Mouse (Mus musculus): Measurements from ENCODE around the gene Cep350. TPM values are rescaled to one million over a fixed set of nuclear protein-coding genes. Genes with fewer than 3 reads are reported as not detected.

Gene Cep350
- polyA plus RNA-seq, 1 experiment from 2014 or later, result 11.1 TPM

DNA sequence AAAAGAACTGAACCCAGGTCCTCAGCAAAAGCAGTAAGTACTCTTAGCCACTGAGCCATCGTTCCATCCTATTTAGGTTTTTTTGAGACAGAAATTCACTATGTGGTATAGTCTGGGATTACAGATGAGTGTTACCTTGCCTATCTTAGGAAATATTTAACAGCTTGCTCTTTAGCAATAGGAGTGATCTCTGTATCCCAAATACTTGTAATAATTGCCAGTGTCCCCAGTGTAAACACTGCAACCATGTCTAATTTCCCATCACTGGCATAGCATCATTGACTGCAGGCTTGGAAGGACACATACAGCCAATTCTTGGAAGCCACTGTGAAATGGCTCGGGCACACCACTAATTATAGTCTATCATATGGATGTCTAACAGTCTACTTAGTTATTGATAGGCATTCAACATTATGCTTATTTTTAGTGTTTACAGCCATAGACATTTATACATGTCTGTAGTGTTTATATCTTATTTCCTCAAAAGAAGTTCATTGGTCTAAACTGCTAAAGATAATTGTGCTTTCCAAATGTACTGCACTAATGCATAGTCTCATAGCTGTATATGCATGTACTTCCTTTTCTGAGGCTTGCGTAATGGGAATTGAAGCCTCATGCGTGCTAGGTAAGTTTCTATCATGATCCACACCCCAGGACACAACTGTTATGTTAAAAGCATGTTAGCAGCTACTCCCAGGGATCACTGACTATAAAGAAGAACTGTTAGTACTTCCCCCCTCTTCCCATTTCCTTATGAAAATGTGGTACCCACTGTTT, 146.9 kb downstream of the Cep350 start:
- H3K9me3 ChIP-seq, result no peaks in the 10 kb centered on the region
- H3K4me2 ChIP-seq, result no peak overlapping the region
- no peak overlapping the region for H3K9ac ChIP-seq
- H3K4me3 ChIP-seq, result no peak overlapping the region
- no peaks in the 10 kb centered on the region for H3K4me1 ChIP-seq (replicated peaks)
- ATAC-seq (ENCODE audit: low read depth), result no peak
- 89% methylated on average over 4 of the region's 4 CpGs for WGBS
- no peak overlapping the region for H3K27ac ChIP-seq (replicated peaks)
- H3K27me3 ChIP-seq, result no peaks in the 10 kb centered on the region
- H3K36me3 ChIP-seq, result no peaks in the 10 kb centered on the region

DNA sequence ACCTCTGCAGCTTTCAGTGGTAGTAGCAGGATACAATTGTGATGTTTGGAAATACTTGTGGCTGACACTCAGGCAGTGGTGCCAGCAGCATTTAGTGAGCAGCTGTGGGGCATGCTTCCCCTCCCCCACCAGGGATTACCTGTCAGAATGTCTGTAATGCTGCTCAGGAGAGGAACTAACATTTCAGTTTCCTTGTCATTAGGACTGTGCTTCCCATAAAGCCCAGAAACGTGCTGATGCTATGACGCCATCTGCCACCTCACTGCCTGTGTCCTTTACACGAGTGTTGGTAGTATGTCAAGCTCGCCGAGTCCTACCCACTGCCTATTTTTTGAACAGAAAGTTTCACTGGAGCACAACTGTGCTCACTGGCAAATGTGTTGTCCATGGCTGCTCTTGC, 152.4 kb downstream of the Cep350 start:
- Histone ChIP-seq H3K4me2 (no peak overlapping the region), H3K4me1 (replicated peaks) (no peaks in the 10 kb centered on the region), H3K9ac (no peak overlapping the region), H3K36me3 (no peaks in the 10 kb centered on the region), H3K27ac (replicated peaks) (no peak overlapping the region), H3K4me3 (no peak overlapping the region), H3K27me3 (no peaks in the 10 kb centered on the region), H3K9me3 (no peaks in the 10 kb centered on the region)
- ATAC-seq (ENCODE audit: low read depth), result no peak
- WGBS, result 86% methylated on average over 5 of the region's 5 CpGs

DNA sequence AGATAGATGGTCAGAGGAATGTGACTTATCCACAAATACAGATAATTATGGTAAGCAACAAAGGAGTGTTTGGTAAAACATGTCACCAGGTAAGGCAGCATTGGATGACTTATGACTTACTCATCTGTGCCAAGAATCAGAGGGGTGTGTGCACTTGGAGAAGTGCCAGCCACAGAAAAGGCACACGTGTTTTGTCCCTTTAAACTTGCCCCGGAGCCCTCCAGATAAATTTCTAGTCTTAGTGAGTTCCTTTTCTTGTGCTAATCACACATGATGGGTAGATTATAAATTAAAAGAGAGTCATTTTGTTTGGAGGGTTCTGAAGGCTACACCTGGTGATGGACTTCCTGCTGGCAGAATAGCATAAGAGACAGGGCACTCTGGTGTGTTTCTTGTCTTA, 156.9 kb downstream of the Cep350 start:
- Histone ChIP-seq H3K4me1 (replicated peaks) (peaks cover 13% of the 10 kb centered on the region), H3K36me3 (no peaks in the 10 kb centered on the region), H3K9ac (no peak overlapping the region), H3K4me2 (no peak overlapping the region), H3K27me3 (peaks cover 7% of the 10 kb centered on the region; the same call in 1 of the 2 replicates), H3K27ac (replicated peaks) (no peak overlapping the region), H3K9me3 (no peaks in the 10 kb centered on the region), H3K4me3 (no peak overlapping the region)
- ATAC-seq (ENCODE audit: low read depth), result no peak
- 33% methylated on average over 2 of the region's 2 CpGs for WGBS

DNA sequence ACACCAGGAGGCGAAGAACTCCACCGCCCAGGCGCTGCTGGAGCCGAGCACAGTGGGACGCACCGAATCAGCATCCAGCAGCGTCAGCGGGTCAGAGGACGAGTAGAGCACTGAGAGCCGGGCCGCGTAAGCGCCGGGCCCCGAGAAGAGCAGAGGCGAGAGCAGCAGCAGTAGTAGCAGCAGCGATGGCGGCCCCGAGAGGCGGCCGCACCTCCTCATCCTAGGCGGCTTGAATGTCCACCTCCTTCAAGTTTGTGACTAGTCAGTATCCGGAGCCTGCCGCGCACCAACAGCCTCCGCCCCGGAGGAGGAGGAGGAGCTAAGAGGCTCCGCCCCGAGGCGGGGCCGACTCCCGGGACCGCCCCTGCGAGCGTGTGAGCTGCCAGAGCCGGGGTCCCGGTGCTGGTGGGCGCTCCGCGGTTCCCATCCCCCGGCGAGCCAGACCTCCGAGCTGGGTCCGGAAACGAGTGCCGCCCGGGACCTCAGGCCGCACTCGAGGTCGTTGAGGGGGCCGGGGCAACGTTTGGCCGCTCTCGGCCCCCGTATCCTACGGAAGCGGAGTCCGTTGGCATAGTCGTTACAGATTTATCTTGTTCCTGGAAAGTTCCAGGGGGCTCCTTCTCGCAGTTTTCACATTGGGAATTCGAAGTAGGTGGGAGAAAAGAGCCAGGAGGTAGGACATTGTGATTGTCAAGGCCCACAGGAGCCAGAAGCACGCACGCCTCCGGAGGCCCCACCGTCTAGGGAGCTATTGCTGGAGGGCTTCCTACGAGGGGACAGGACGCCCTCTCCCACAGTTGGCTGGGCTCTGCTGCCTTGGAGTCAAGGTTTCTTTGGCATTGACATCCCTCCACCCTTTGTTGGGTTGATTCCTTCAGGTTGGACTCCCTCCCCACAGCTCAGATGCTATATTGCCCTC, 160.2 kb downstream of the Cep350 start, which contains the start of gene Qsox1:
Gene Qsox1 (minus strand): TSS at position 309 of the 919 bp plus-strand sequence.
- under 1% methylated on average over 67 of the region's 67 CpGs for WGBS

DNA sequence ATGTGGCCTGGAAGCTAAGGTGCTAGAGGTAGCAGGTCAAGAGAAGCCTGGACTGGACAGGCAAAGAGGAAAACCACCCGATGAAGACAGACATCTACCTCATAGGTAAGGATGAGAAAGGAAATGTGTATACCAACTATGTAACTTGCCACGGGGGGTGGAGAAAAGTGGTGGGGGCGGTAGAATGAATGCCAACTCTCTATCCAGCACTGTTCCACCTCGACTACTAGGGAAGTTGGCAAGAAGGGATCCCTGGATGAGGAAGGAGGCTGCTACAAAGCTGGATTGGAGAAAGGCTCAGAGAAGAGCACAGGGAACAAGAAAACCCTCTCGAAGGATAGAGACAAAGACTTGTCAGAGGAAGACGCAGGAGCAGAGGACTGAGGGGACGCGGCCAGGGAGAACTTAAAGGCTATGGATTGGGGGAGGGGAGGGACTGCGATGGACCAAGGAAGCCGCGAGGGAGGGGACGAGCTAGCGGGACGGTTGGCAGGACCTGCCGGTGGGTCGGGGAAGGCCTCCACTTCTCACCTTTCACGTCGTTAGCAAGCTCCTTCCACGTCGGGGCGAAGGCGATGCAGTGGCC, 161.0 kb downstream of the Cep350 start:
- no peaks in the 10 kb centered on the region for H3K9me3 ChIP-seq
- WGBS, result 4% methylated on average over 22 of the region's 22 CpGs
- peaks cover 29% of the 10 kb centered on the region for H3K4me1 ChIP-seq (replicated peaks)
- no peaks in the 10 kb centered on the region for H3K36me3 ChIP-seq
- peak overlapping the region; percentile 65 for H3K27ac ChIP-seq (replicated peaks)
- peaks cover 7% of the 10 kb centered on the region; the same call in 1 of the 2 replicates for H3K27me3 ChIP-seq
- H3K4me2 ChIP-seq, result peak overlapping the region; percentile 72
- H3K4me3 ChIP-seq, result peak overlapping the region; percentile 80
- peak overlapping the region; percentile 78 for H3K9ac ChIP-seq
- peak; percentile 2; the same call in 1 of the 2 replicates for ATAC-seq (ENCODE audit: low read depth)

More for the DNA sequence above, 160.2 kb downstream of the Cep350 start, which contains the start of gene Qsox1:
- Histone ChIP-seq H3K27ac (replicated peaks) (peak within 1 kb of the TSS; percentile 65), H3K27me3 (peaks cover 7% of the 10 kb centered on the region; the same call in 1 of the 2 replicates), H3K4me1 (replicated peaks) (peaks cover 29% of the 10 kb centered on the region), H3K9ac (peak within 1 kb of the TSS; percentile 78), H3K4me3 (peak within 1 kb of the TSS; percentile 80), H3K9me3 (no peaks in the 10 kb centered on the region), H3K4me2 (peak within 1 kb of the TSS; percentile 72), H3K36me3 (no peaks in the 10 kb centered on the region)
- ATAC-seq (ENCODE audit: low read depth), result peak; percentile 94

DNA sequence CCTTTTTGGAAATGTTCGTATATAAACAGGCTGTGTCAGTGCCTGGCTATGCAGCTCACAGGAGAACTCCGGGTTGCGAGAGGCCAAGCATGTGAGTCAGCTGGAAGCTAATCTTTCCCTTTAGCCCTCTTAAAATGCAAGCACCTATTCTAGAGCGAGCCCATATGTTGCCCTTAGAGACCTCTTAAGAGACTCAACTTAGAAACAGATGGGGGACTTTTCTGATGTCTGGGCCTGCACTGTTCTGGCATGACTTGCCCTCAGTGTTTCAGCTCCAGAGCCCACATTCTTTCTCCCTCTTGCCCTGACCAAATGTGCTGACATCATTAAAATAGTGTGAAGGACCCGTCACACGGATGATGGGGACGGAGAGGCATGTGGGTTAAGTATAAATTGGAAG, 162.4 kb downstream of the Cep350 start:
- no peak for ATAC-seq (ENCODE audit: low read depth)
- Histone ChIP-seq H3K9me3 (no peaks in the 10 kb centered on the region), H3K9ac (no peak overlapping the region), H3K36me3 (no peaks in the 10 kb centered on the region), H3K27ac (replicated peaks) (no peak overlapping the region), H3K4me1 (replicated peaks) (peaks cover 29% of the 10 kb centered on the region), H3K4me3 (no peak overlapping the region), H3K27me3 (peaks cover 7% of the 10 kb centered on the region; the same call in 1 of the 2 replicates), H3K4me2 (no peak overlapping the region; the same call in 1 of the 2 replicates)
- 49% methylated on average over 7 of the region's 7 CpGs for WGBS

DNA sequence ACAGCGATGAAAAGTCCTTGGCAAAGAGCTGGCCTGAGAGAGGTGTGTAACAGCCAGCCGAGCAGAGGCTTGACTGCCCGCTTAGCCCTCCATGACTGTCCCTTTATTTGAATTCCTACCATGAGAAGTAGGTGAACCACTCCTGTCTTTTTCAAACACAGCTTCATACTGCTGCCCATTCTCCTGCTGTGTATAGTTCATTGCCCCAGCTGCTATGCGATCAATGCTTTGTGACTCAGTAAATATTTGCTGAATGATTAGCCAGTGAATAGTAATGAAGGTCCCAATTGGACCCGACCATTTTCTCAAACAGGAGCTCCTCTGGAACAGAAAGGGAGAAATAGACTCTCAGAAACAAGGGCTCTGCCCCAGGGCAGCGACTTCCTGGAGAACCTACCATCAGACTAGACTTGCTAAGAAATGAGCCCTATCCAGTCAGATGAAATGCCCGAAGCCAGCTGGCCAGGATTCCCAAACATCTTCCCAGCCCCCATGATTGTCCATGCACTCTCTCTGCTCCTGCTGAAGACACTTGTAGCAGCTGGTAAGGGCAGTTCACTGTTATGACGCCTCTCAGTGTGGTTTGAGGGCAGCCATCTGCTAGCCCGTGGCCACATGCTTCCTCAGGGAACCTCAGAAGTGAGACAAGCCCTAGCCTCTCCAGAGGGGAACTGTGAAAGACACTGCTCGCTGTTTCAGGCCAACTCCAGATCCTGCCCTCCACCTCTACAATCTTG, 163.2 kb downstream of the Cep350 start:
- ATAC-seq (ENCODE audit: low read depth), result no peak
- H3K4me2 ChIP-seq, result peak overlapping the region; percentile 9; the same call in 1 of the 2 replicates
- no peaks in the 10 kb centered on the region for H3K9me3 ChIP-seq
- peaks cover 29% of the 10 kb centered on the region for H3K4me1 ChIP-seq (replicated peaks)
- no peak overlapping the region for H3K27ac ChIP-seq (replicated peaks)
- H3K27me3 ChIP-seq, result peaks cover 7% of the 10 kb centered on the region; the same call in 1 of the 2 replicates
- no peaks in the 10 kb centered on the region for H3K36me3 ChIP-seq
- H3K9ac ChIP-seq, result no peak overlapping the region
- no peak overlapping the region for H3K4me3 ChIP-seq
- WGBS, result 63% methylated on average over 10 of the region's 10 CpGs

DNA sequence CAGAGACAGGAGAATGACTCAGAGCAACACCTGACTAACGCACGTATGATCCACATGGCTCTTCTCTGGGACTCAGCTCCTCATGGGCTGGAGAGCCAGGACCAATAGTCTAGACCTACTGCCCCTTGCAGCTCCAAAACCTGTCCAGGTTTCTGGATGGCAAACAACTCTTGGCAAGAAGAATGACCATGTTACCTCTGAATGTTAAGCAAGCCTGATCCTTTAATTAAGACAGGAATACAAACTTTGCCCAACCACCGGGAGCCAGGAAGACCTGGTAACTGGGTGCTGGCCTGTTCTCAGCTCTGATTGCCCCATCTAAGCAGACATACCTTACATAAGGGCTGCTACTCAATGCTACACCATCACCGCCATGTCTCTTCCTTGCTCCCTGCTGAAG, 164.8 kb downstream of the Cep350 start:
- no peak overlapping the region for H3K4me2 ChIP-seq
- peaks cover 4% of the 10 kb centered on the region for H3K36me3 ChIP-seq
- no peak overlapping the region for H3K9ac ChIP-seq
- peaks cover 28% of the 10 kb centered on the region for H3K4me1 ChIP-seq (replicated peaks)
- WGBS, result 95% methylated on average over 4 of the region's 4 CpGs
- 0 out of 2 replicates have a peak, but pooled peaks cover 3% of the 10 kb centered on the region for H3K27me3 ChIP-seq
- H3K27ac ChIP-seq (replicated peaks), result no peak overlapping the region
- H3K9me3 ChIP-seq, result no peaks in the 10 kb centered on the region
- no peak overlapping the region for H3K4me3 ChIP-seq
- ATAC-seq (ENCODE audit: low read depth), result no peak

DNA sequence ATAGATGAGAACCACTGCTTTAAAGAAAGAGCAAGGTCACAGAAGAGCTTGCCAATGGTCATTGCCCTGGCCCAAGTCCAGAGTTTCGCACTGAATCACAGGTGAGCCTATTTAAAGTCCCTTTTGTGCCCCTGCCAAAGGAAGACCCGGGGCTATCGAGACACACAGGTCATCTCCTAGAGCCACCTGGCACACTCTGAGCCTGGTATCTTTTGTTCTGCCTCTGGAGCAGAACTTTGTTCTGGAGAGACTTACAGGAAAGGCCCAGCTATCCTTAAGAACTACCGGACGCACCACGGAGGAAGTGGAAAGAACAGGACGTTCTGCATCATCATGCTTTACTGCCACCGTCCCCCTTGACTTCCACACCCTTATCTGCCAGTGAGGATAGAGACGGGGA, 167.4 kb downstream of the Cep350 start:
- no peak overlapping the region for H3K9ac ChIP-seq
- 90% methylated on average over 9 of the region's 9 CpGs for WGBS
- H3K4me1 ChIP-seq (replicated peaks), result peaks cover 12% of the 10 kb centered on the region
- H3K27ac ChIP-seq (replicated peaks), result no peak overlapping the region
- H3K9me3 ChIP-seq, result no peaks in the 10 kb centered on the region
- H3K27me3 ChIP-seq, result no peaks in the 10 kb centered on the region
- ATAC-seq (ENCODE audit: low read depth), result no peak
- no peak overlapping the region for H3K4me3 ChIP-seq
- no peak overlapping the region for H3K4me2 ChIP-seq
- peaks cover 19% of the 10 kb centered on the region for H3K36me3 ChIP-seq

DNA sequence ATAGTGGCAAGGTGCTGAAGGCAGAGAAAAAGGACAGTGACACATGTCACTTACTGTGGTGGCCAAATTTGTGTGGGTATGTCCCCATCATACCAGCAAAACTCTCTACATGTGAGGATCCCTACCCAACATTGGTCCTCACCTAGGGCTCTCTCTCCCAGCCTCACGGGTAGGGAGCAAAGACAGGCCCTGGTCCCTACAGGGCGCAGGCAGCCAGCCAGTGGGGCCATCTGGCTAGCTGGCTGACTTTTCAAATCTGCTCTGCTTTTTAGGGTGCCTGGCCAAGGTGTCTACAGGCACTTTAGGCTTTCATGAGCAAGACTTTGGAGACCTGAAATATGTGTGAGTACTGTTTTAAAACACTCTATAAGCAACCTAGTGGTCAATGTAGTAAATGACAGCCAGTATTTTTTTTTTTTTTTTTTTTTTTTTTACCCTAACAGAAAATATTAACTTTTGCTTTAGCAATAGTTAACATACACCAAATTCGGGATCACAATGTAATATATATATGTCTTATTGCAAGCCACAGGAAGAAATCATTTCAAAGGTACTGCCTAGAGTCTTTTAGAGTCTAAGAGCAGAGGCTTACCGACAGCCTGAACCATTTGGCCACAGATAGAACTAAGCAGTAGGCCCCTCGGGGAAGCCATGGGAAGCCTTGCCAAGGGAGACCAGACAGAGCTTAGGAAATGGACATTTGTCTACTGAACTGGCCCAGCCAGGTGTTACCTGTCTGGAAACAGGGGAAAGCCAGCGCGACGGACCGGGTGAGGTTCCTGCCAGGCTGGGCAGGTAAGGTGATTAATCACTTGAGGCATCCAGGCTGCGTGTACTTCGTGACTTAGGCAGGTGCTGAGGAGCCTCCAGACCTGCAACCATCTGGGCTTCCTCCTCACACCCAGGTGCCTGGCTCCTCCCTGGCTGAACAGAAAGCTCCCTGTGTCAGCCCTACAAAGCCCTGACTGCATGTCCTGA, 171.8 kb downstream of the Cep350 start:
- Histone ChIP-seq H3K36me3 (peaks cover 19% of the 10 kb centered on the region), H3K9me3 (no peaks in the 10 kb centered on the region), H3K27me3 (no peaks in the 10 kb centered on the region), H3K4me1 (replicated peaks) (no peaks in the 10 kb centered on the region), H3K27ac (replicated peaks) (no peak overlapping the region), H3K9ac (no peak overlapping the region), H3K4me2 (no peak overlapping the region), H3K4me3 (no peak overlapping the region)
- 86% methylated on average over 11 of the region's 11 CpGs for WGBS
- ATAC-seq (ENCODE audit: low read depth), result no peak
